Mouse (Mus musculus): ENCODE results near the gene Cpeb4. TPM values are rescaled to one million over a fixed set of nuclear protein-coding genes. Genes with fewer than 3 reads are reported as not detected.

The Cpeb4 gene
- total and polyA plus RNA-seq, 2 experiments from 2014 or later = 19.1 to 103 TPM

DNA sequence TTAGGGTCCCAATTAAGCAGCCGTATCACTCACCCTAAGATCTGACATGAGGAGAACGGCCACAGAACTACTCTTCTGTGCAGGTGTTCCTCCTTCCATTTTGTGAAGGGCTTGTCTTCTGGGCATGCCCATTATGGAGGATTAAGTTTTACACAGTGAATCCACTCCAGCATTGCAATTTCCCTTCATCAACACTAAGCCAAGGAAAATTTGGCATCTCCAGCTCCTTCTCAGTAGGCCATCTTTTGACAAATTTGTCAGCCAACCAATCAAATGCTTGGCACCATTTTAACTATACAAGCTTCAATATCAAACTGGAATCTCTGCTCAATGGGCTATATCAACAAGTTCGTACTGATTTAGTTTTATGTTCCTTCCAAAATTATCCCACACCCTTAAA lies 34.8 kb upstream of the Cpeb4 start:
- ATAC-seq (ENCODE audit: low FRiP score) (no peak), DNase-seq (ENCODE audit: low spot score) (peak; percentile 59)
- Histone ChIP-seq H3K4me3 (ENCODE audit: low read depth, low read length) (no peak overlapping the region), H3K4me2 (ENCODE audit: low read depth, low read length, poor library complexity, severe bottlenecking) (no peak overlapping the region), H3K9me3 (ENCODE audit: low read length) (no peaks in the 10 kb centered on the region), H3K27me3 (ENCODE audit: insufficient read depth, low read length) (no peaks in the 10 kb centered on the region), H3K36me3 (ENCODE audit: insufficient read depth, low read length) (no peaks in the 10 kb centered on the region), H3K27ac (ENCODE audit: low read depth, low read length) (no peak overlapping the region), H3K4me1 (ENCODE audit: insufficient read depth, low read length) (peaks cover 12% of the 10 kb centered on the region), H3K9ac (replicated peaks; ENCODE audit: low read length, poor library complexity, severe bottlenecking) (no peak overlapping the region)
- no peak for TF ChIP-seq CTCF (IDR thresholded peaks at IDR 0.05)
- 87% methylated on average over 3 of the region's 3 CpGs for WGBS

DNA sequence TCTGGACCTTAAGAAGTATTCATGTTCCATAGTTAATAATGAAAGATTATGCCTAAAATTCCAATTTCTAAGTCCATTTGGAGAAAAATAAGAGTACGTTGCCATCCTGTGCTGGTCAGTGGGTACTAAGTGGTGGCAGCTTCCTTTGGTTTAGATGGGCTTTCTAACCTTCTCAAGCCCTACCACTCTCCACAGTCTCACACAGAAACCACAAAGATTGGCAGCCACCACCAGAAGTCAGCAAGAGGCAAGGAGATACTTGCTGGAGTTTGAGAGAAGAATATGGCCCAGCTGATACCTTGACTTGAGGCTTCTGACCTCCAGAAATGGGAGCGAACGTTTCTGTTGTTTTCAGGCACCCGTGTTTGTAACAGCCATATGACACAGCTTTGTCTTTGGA lies 34.3 kb upstream of the Cpeb4 start:
- no peak overlapping the region for H3K9ac ChIP-seq (replicated peaks; ENCODE audit: low read length, poor library complexity, severe bottlenecking)
- no peak overlapping the region for H3K27ac ChIP-seq (ENCODE audit: low read depth, low read length)
- H3K36me3 ChIP-seq (ENCODE audit: insufficient read depth, low read length) = no peaks in the 10 kb centered on the region
- DNase-seq (ENCODE audit: low spot score) (no peak), ATAC-seq (ENCODE audit: low FRiP score) (no peak)
- H3K27me3 ChIP-seq (ENCODE audit: insufficient read depth, low read length) = no peaks in the 10 kb centered on the region
- no peak for TF ChIP-seq CTCF (IDR thresholded peaks at IDR 0.05)
- WGBS = 93% methylated on average over 4 of the region's 4 CpGs
- H3K4me3 ChIP-seq (ENCODE audit: low read depth, low read length) = no peak overlapping the region
- H3K4me1 ChIP-seq (ENCODE audit: insufficient read depth, low read length) = peaks cover 12% of the 10 kb centered on the region
- no peaks in the 10 kb centered on the region for H3K9me3 ChIP-seq (ENCODE audit: low read length)
- H3K4me2 ChIP-seq (ENCODE audit: low read depth, low read length, poor library complexity, severe bottlenecking) = no peak overlapping the region

DNA sequence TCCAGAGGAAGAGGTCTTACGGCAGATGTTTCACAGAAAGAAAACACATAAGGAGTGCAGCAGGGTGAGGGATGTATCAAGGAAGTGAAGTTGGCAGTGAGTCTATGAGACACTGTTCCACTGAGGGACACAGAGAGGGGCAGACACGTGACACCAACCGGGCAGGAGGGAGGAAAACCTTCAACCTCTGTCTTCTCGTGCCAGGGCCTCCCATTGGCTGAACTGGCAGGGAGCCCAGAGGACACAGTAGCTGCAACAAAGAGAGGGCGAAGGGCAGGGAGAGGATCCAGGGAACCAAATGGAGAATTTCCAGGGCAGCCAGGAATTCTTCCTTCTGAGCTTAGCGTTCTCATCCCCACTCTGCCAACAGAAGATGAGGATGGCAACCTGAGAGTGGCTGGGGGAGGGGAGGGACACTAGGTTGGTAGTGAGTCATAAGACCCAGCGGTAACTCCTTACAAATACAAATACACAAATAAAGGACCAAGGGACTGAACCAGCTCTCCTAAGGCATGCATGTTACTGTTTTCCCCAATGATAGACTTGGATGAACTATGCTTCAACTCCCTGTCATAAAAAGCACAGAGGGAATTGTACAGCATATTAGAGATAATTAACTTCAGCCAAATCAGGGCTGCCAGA lies 33.4 kb upstream of the Cpeb4 start:
- DNase-seq (ENCODE audit: low spot score) (peak; percentile 88), ATAC-seq (ENCODE audit: low FRiP score) (peak; percentile 76)
- H3K9me3 ChIP-seq (ENCODE audit: low read length) = no peaks in the 10 kb centered on the region
- no peak for TF ChIP-seq CTCF (IDR thresholded peaks at IDR 0.05)
- 30% methylated on average over 7 of the region's 7 CpGs for WGBS
- H3K27ac ChIP-seq (ENCODE audit: low read depth, low read length) = peak overlapping the region; percentile 47
- no peaks in the 10 kb centered on the region for H3K27me3 ChIP-seq (ENCODE audit: insufficient read depth, low read length)
- no peak overlapping the region for H3K9ac ChIP-seq (replicated peaks; ENCODE audit: low read length, poor library complexity, severe bottlenecking)
- H3K36me3 ChIP-seq (ENCODE audit: insufficient read depth, low read length) = no peaks in the 10 kb centered on the region
- no peak overlapping the region for H3K4me3 ChIP-seq (ENCODE audit: low read depth, low read length)
- H3K4me2 ChIP-seq (ENCODE audit: low read depth, low read length, poor library complexity, severe bottlenecking) = no peak overlapping the region
- H3K4me1 ChIP-seq (ENCODE audit: insufficient read depth, low read length) = peaks cover 15% of the 10 kb centered on the region

DNA sequence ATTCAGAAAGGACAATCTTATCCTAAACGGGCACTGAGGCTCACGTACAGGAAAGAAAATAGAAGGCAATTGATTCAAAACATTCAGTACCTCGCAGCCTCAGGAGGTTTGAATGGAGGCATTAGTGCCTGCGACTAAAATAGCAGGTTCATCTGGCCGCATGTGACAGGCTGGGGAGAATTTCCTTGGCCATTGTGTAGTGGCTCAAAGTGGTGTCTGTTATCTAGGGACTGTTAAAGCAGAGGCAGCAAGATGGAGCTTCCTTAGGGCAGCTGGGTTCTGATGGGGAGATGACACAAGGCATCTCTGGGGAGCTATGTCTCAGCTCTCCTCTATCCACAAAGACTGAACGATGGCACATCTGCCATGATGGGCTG lies 32.9 kb upstream of the Cpeb4 start:
- no peaks in the 10 kb centered on the region for H3K36me3 ChIP-seq (ENCODE audit: insufficient read depth, low read length)
- no peak overlapping the region for H3K9ac ChIP-seq (replicated peaks; ENCODE audit: low read length, poor library complexity, severe bottlenecking)
- H3K9me3 ChIP-seq (ENCODE audit: low read length) = no peaks in the 10 kb centered on the region
- no peak overlapping the region for H3K4me3 ChIP-seq (ENCODE audit: low read depth, low read length)
- ATAC-seq (ENCODE audit: low FRiP score) (no peak), DNase-seq (ENCODE audit: low spot score) (no peak)
- H3K27me3 ChIP-seq (ENCODE audit: insufficient read depth, low read length) = no peaks in the 10 kb centered on the region
- WGBS = 19% methylated on average over 6 of the region's 6 CpGs
- H3K4me1 ChIP-seq (ENCODE audit: insufficient read depth, low read length) = peaks cover 15% of the 10 kb centered on the region
- H3K4me2 ChIP-seq (ENCODE audit: low read depth, low read length, poor library complexity, severe bottlenecking) = no peak overlapping the region
- TF ChIP-seq CTCF (IDR thresholded peaks at IDR 0.05) = no peak
- peak overlapping the region; percentile 47 for H3K27ac ChIP-seq (ENCODE audit: low read depth, low read length)

DNA sequence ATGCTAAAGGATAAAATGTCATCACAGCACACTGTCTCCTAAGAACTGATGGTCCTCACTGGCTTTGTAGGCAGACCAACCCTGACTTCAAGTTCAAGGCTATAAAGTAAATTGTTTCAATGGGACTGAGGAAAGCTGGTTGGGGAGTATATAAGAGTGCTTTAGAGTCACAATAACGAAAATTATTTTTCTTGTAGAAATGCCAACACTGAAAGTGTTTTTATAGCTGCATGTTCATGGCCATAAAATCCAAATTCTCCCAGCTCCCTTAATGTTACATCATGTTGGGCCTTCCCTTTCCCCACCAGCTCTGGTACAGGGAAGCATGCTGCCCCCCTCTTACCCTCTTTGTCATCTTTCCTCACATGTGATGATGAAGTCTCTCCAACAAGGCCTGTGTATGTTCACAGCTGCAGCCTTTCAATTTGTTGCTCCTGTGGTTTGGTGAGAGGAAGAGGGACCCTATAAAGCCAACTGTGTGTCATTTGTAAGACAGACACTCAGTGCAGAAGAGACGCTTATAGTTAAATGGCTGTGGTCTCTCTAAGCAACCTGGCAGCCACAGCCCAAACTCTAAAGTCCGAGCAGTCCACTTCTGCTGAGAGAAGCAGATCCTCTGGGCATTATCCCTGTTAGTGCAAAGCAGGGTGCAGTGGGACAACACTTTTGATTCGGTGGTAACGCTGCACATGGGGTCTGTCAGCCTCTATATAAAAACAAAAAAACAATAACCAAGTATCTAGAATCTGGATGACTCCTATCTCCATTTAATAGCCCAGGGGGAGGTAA lies 29.6 kb upstream of the Cpeb4 start:
- DNase-seq (ENCODE audit: low spot score) (no peak), ATAC-seq (ENCODE audit: low FRiP score) (no peak)
- no peaks in the 10 kb centered on the region for H3K36me3 ChIP-seq (ENCODE audit: insufficient read depth, low read length)
- H3K4me2 ChIP-seq (ENCODE audit: low read depth, low read length, poor library complexity, severe bottlenecking) = no peak overlapping the region
- H3K9me3 ChIP-seq (ENCODE audit: low read length) = no peaks in the 10 kb centered on the region
- peaks cover 23% of the 10 kb centered on the region for H3K4me1 ChIP-seq (ENCODE audit: insufficient read depth, low read length)
- 79% methylated on average over 5 of the region's 5 CpGs for WGBS
- H3K4me3 ChIP-seq (ENCODE audit: low read depth, low read length) = no peak overlapping the region
- H3K27ac ChIP-seq (ENCODE audit: low read depth, low read length) = no peak overlapping the region
- H3K9ac ChIP-seq (replicated peaks; ENCODE audit: low read length, poor library complexity, severe bottlenecking) = no peak overlapping the region
- TF ChIP-seq CTCF (IDR thresholded peaks at IDR 0.05) = no peak
- H3K27me3 ChIP-seq (ENCODE audit: insufficient read depth, low read length) = no peaks in the 10 kb centered on the region

DNA sequence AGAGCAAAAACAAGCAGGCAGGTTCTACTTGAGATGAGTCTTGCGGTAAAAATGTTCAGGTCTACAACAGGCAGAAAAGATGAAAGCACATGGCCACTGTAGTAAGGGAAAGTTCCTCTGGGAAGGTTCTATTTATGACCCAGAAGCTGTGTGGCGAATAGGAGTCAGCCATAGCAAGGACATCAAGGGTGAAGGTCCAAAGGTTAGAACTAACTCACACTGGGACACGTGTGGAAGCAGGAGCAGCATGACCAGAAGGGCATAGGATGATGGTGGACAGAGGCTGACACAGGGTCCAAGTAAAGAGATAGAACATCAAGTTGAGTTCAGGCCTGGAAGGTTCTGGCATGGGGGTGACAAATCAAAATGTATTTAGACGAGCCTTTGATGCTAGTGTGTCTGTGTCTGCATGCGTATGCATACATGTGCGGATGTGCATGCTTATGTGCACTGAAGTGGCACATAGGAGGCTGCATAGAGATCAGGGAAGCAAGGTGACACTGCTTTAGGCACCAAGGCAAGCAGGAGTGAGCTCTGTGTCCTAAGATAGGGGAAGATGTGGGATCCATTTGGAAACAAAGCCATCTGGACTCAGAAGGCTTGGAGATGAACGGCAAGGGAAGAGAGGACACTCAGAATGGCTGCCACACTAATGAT lies 28.7 kb upstream of the Cpeb4 start:
- WGBS = 83% methylated on average over 7 of the region's 7 CpGs

More for the DNA sequence above, 28.7 kb upstream of the Cpeb4 start:
- Histone ChIP-seq H3K4me1 (ENCODE audit: insufficient read depth, low read length) (peaks cover 26% of the 10 kb centered on the region), H3K9me3 (ENCODE audit: low read length) (no peaks in the 10 kb centered on the region), H3K9ac (replicated peaks; ENCODE audit: low read length, poor library complexity, severe bottlenecking) (no peak overlapping the region), H3K27me3 (ENCODE audit: insufficient read depth, low read length) (no peaks in the 10 kb centered on the region), H3K4me3 (ENCODE audit: low read depth, low read length) (no peak overlapping the region), H3K36me3 (ENCODE audit: insufficient read depth, low read length) (no peaks in the 10 kb centered on the region), H3K27ac (ENCODE audit: low read depth, low read length) (no peak overlapping the region), H3K4me2 (ENCODE audit: low read depth, low read length, poor library complexity, severe bottlenecking) (no peak overlapping the region)
- ATAC-seq (ENCODE audit: low FRiP score) (no peak), DNase-seq (ENCODE audit: low spot score) (no peak)
- TF ChIP-seq CTCF (IDR thresholded peaks at IDR 0.05) = no peak

Measured in midbrain, postnatal 0 days (tissue).